Mouse (Mus musculus) CH12.LX (cell line): ENCODE measurements around the gene Nkd1. TPM values are rescaled to one million over a fixed set of nuclear protein-coding genes. Genes with fewer than 3 reads are reported as not detected.

ENCODE experiments used
- DNase-seq: peaks from one replicate; pipeline ENCODE4 v3.0.0-alpha.2; 2013; ENCODE audit errors: extremely low read depth
- H3K27ac ChIP-seq: 2 replicates; pipeline ENCODE4 v1.5.1; 2012; ENCODE audit warnings: low read depth, mild to moderate bottlenecking, control low read depth, moderate library complexity; ENCODE audit not compliant: insufficient read depth
- H3K27me3 ChIP-seq: replicated peaks from 2 replicates; pipeline ENCODE3; 2012; ENCODE audit warnings: inconsistent platforms
- H3K36me3 ChIP-seq, 2 experiments: replicated peaks in 1 of 2; 2 replicates each; pipeline versions ENCODE3 to v1.6.1; 2012; ENCODE audit warnings: inconsistent platforms in 1 of 2, low read length in 1 of 2, mild to moderate bottlenecking in 1 of 2, mixed read lengths in 1 of 2, moderate library complexity in 1 of 2; ENCODE audit not compliant: control insufficient read depth in 1 of 2, insufficient read depth in 1 of 2
- H3K4me1 ChIP-seq, 2 experiments: 2 replicates each; pipeline ENCODE4 v1.6.1; 2012; ENCODE audit warnings: inconsistent platforms in 1 of 2, moderate library complexity in 1 of 2; ENCODE audit not compliant: insufficient read depth in 2 of 2, control insufficient read depth in 1 of 2
- H3K4me2 ChIP-seq: 2 replicates; pipeline ENCODE4 v1.6.1; 2012; ENCODE audit warnings: low read depth, mild to moderate bottlenecking, control low read depth; ENCODE audit not compliant: poor library complexity, insufficient read depth, severe bottlenecking
- H3K4me3 ChIP-seq, 3 experiments: fragments of 150-350 bp in 1 of 3; sonication (generic) in 1 of 3; replicated peaks in 1 of 3; 2 replicates each; pipeline versions ENCODE3 to v1.5.1; 2011 to 2012; ENCODE audit warnings: low read depth in 2 of 3, low read length in 2 of 3, mild to moderate bottlenecking in 2 of 3, moderate library complexity in 2 of 3, control low read depth in 1 of 3, improper control_type of control experiment in 1 of 3, inconsistent platforms in 1 of 3, mixed read lengths in 1 of 3; ENCODE audit not compliant: poor library complexity in 1 of 3
- H3K79me2 ChIP-seq: replicated peaks from 2 replicates; pipeline ENCODE4 v1.6.1; 2012; ENCODE audit warnings: mild to moderate bottlenecking, moderate library complexity; ENCODE audit not compliant: control insufficient read depth, poor library complexity, insufficient read depth, severe bottlenecking; ENCODE audit errors: extremely low read depth
- H3K9ac ChIP-seq: 2 replicates; pipeline ENCODE4 v1.6.1; 2012; ENCODE audit warnings: low read depth, mild to moderate bottlenecking, control low read depth, moderate library complexity; ENCODE audit not compliant: insufficient read depth
- H3K9me3 ChIP-seq: replicated peaks from 2 replicates; pipeline ENCODE3; 2012; ENCODE audit warnings: low read length, inconsistent platforms, mixed read lengths
- BHLHE40 ChIP-seq: IDR thresholded peaks from 2 replicates; pipeline ENCODE4 v1.6.1; 2011; ENCODE audit warnings: mild to moderate bottlenecking, low read depth, low read length, improper control_type of control experiment
- CHD1 ChIP-seq: IDR thresholded peaks from 2 replicates; pipeline ENCODE4 v1.6.1; 2012; ENCODE audit warnings: low read depth, low read length, improper control_type of control experiment, inconsistent platforms
- CHD2 ChIP-seq: IDR thresholded peaks from 2 replicates; pipeline ENCODE4 v1.6.1; 2011; ENCODE audit warnings: low read length, improper control_type of control experiment
- CTCF ChIP-seq, 2 experiments: IDR thresholded peaks in 1 of 2; conservative IDR thresholded peaks in 1 of 2; 2 replicates each; pipeline ENCODE4 v1.5.1; 2011 to 2012; ENCODE audit warnings: low read depth in 2 of 2, low read length in 2 of 2, improper control_type of control experiment in 1 of 2, inconsistent platforms in 1 of 2, mild to moderate bottlenecking in 1 of 2, moderate library complexity in 1 of 2
- ELF1 ChIP-seq: IDR thresholded peaks from 2 replicates; pipeline ENCODE4 v1.6.1; 2014; ENCODE audit warnings: low read depth, mild to moderate bottlenecking, inconsistent platforms, low read length, improper control_type of control experiment
- EP300 ChIP-seq: IDR thresholded peaks from 2 replicates; pipeline ENCODE4 v1.6.1; 2011; ENCODE audit warnings: low read length, improper control_type of control experiment
- ETS1 ChIP-seq: conservative IDR thresholded peaks from 2 replicates; pipeline ENCODE4 v1.6.1; 2012; ENCODE audit warnings: low read depth, mild to moderate bottlenecking, inconsistent platforms, low read length, improper control_type of control experiment, moderate library complexity
- IRF4 ChIP-seq: IDR thresholded peaks from 2 replicates; pipeline ENCODE4 v1.6.1; 2014; ENCODE audit warnings: low read depth, mild to moderate bottlenecking, inconsistent platforms, low read length, improper control_type of control experiment
- KAT2A ChIP-seq: IDR thresholded peaks from 2 replicates; pipeline ENCODE4 v1.6.1; 2012; ENCODE audit warnings: low read length, improper control_type of control experiment, inconsistent platforms; ENCODE audit not compliant: insufficient replicate concordance
- MAFK ChIP-seq: IDR thresholded peaks from 2 replicates; pipeline ENCODE4 v1.6.1; 2011; ENCODE audit warnings: low read length, improper control_type of control experiment; ENCODE audit not compliant: insufficient replicate concordance
- MAZ ChIP-seq: IDR thresholded peaks from 2 replicates; pipeline ENCODE4 v1.6.1; 2012; ENCODE audit warnings: low read depth, mild to moderate bottlenecking, inconsistent platforms, low read length, improper control_type of control experiment, moderate library complexity
- MEF2A ChIP-seq: IDR thresholded peaks from 2 replicates; pipeline ENCODE4 v1.6.1; 2014; ENCODE audit warnings: low read depth, mild to moderate bottlenecking, inconsistent platforms, low read length, improper control_type of control experiment, borderline replicate concordance
- MYC ChIP-seq: IDR thresholded peaks from 2 replicates; pipeline ENCODE4 v1.6.1; 2011; ENCODE audit warnings: low read depth, mild to moderate bottlenecking, improper control_type of control experiment, low read length
- POLR2AphosphoS2 ChIP-seq: IDR thresholded peaks from 2 replicates; pipeline ENCODE4 v1.6.1; 2011; ENCODE audit warnings: low read depth, low read length, improper control_type of control experiment
- RAD21 ChIP-seq: IDR thresholded peaks from 2 replicates; pipeline ENCODE4 v1.6.1; 2011; ENCODE audit warnings: low read depth, mild to moderate bottlenecking, low read length, improper control_type of control experiment, moderate library complexity
- RCOR1 ChIP-seq: conservative IDR thresholded peaks from 2 replicates; pipeline ENCODE4 v1.6.1; 2012; ENCODE audit warnings: low read depth, mild to moderate bottlenecking, inconsistent platforms, low read length, improper control_type of control experiment
- SIN3A ChIP-seq: IDR thresholded peaks from 2 replicates; pipeline ENCODE4 v1.6.1; 2012; ENCODE audit warnings: low read length, improper control_type of control experiment, inconsistent platforms
- SMC3 ChIP-seq: IDR thresholded peaks from 2 replicates; pipeline ENCODE4 v1.6.1; 2011; ENCODE audit warnings: low read depth, low read length, improper control_type of control experiment
- TCF12 ChIP-seq: IDR thresholded peaks from 2 replicates; pipeline ENCODE4 v1.6.1; 2014; ENCODE audit warnings: low read depth, mild to moderate bottlenecking, inconsistent platforms, low read length, improper control_type of control experiment
- UBTF ChIP-seq: IDR thresholded peaks from 2 replicates; pipeline ENCODE4 v1.6.1; 2012; ENCODE audit warnings: low read depth, mild to moderate bottlenecking, inconsistent platforms, low read length, improper control_type of control experiment, moderate library complexity
- ZC3H11A ChIP-seq: IDR thresholded peaks from 2 replicates; pipeline ENCODE4 v1.6.1; 2012; ENCODE audit warnings: low read depth, mild to moderate bottlenecking, inconsistent platforms, low read length, improper control_type of control experiment
- ZMIZ1 ChIP-seq: IDR thresholded peaks from 2 replicates; pipeline ENCODE4 v1.6.1; 2012; ENCODE audit warnings: low read depth, mild to moderate bottlenecking, inconsistent platforms, low read length, improper control_type of control experiment
- dilution Hi-C: fragments of 300-500 bp; cut with MboI; formaldehyde crosslinking; loops from 2 replicates; pipeline ENCODE4 v1.14.3; 2020; ENCODE audit warnings: low sequenced_read_pairs; ENCODE audit not compliant: extremely low pct_unique_long_range_greater_than_20kb, extremely low pct_ligation_motif_present
- in situ Hi-C: fragments of 300-500 bp; cut with MboI; formaldehyde crosslinking; loops from 3 replicates; pipeline ENCODE4 v1.14.3; 2019; ENCODE audit warnings: low sequenced_read_pairs, low pct_ligation_motif_present, low pct_unique_long_range_greater_than_20kb, mixed read lengths
- polyA plus RNA-seq: library from polyadenylated mRNA; unstranded; fragments of >175 nt; gene quantifications from 2 replicates; pipeline ENCODE4 v1.2.1, GENCODE M21; 2012; ENCODE audit warnings: low read depth; ENCODE audit not compliant: insufficient read length
- total RNA-seq, 2 experiments: library from RNA; depleted of rRNA; stranded (reverse); fragments of 300-350 nt in 1 of 2; fragments of >200 nt in 1 of 2; gene quantifications; 2 replicates each; pipeline ENCODE4 v1.2.3; 2012 to 2014

Gene Nkd1
- total and polyA plus RNA-seq, 3 experiments, result 0.24 to 0.67 (median 0.30) TPM

DNA sequence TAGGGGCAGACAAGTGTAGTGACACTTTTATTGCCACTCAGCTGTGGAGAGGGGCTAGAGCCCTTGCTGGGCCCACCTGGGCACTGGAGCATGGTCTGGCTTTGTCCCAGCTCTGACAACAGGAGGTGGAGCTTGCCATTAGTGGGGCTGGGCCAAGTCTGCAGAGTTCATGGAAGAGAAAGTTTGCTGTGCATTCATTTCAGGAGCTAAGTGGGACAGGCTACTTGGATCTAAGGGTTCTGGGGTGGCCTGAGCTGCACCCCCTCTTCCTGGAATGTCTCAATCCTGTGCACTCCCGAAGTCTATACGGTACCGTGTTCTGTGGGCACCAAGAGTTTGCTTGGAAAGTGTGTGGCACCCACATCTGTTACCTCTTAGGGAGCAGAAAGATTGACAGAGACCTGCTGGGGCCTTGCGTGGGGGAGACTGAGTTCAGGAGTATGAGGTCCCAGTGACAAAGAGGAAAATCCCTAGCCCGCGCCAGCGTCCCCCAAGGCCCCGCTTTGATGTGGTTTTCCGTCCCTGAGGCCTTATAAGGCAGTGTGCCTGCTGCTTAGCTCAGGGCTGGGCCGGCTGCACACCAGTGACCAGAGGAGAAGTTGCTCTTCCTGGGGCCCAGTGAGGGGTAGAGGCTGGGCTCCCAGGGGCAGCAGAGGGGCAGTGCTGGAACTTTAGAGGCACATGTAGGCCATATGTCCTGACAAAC, 49.3 kb downstream of the Nkd1 start:
- no peaks in the 10 kb centered on the region for H3K9me3 ChIP-seq
- H3K27me3 ChIP-seq, result no peaks in the 10 kb centered on the region
- peak overlapping the region; percentile 22 for H3K4me2 ChIP-seq
- no peak overlapping the region for H3K27ac ChIP-seq
- peaks cover 49 to 89% of the 10 kb centered on the region in 2 experiments for H3K4me1 ChIP-seq
- H3K9ac ChIP-seq, result no peak overlapping the region
- no peak overlapping the region for H3K4me3 ChIP-seq
- in situ Hi-C loops, result no loop called here
- peak; percentile 76 for DNase-seq
- TF ChIP-seq RCOR1 (no peak; the same call in 1 of the 2 replicates), BHLHE40 (peak; percentile 52; the same call in 1 of the 2 replicates), CHD2 (0 out of 2 replicates have a peak, but pooled peaks have one; percentile 18), ZC3H11A (no peak), EP300 (0 out of 2 replicates have a peak, but pooled peaks have one; percentile 58), CTCF (conservative IDR thresholded peaks at IDR 0.05 in 1 of 2, IDR thresholded peaks at IDR 0.05 in 1 of 2; ENCODE audit: low read depth in 2 of 2, low read length in 2 of 2) (no peak), CHD1 (no peak), POLR2AphosphoS2 (no peak), UBTF (0 out of 2 replicates have a peak, but pooled peaks have one; percentile 5), IRF4 (peak; percentile 67), MAFK (no peak), KAT2A (0 out of 2 replicates have a peak, but pooled peaks have one; percentile 30), MYC (no peak), SIN3A (0 out of 2 replicates have a peak, but pooled peaks have one; percentile 33), ELF1 (peak; percentile 48), SMC3 (no peak), TCF12 (peak; percentile 71; the same call in 1 of the 2 replicates), MAZ (no peak), MEF2A (peak; percentile 39; the same call in 1 of the 2 replicates), ZMIZ1 (no peak), RAD21 (no peak; the same call in 1 of the 2 replicates), ETS1 (peak; percentile 69)
- no peaks in the 10 kb centered on the region for H3K79me2 ChIP-seq
- dilution Hi-C loops, result no loop called here
- no peaks in the 10 kb centered on the region for H3K36me3 ChIP-seq
